Mouse (Mus musculus) adrenal gland, postnatal 10 days (tissue): Measurements from ENCODE around the gene Ajap1. TPM values are rescaled to one million over a fixed set of nuclear protein-coding genes. Genes with fewer than 3 reads are reported as not detected.
A peak's percentile ranks its signal among the peaks of the same experiment; 100 is the strongest.

ENCODE experiments used
- DNase-seq: peaks from one replicate; pipeline ENCODE4 v3.0.0; 2021; ENCODE audit warnings: mixed read lengths
- total RNA-seq, 2 experiments: library from RNA; stranded (reverse); gene quantifications; 2 replicates each; pipeline ENCODE4 v1.2.3; 2021

The Ajap1 gene
- total RNA-seq, 2 experiments from 2014 or later = 4.9 to 8.5 TPM

DNA sequence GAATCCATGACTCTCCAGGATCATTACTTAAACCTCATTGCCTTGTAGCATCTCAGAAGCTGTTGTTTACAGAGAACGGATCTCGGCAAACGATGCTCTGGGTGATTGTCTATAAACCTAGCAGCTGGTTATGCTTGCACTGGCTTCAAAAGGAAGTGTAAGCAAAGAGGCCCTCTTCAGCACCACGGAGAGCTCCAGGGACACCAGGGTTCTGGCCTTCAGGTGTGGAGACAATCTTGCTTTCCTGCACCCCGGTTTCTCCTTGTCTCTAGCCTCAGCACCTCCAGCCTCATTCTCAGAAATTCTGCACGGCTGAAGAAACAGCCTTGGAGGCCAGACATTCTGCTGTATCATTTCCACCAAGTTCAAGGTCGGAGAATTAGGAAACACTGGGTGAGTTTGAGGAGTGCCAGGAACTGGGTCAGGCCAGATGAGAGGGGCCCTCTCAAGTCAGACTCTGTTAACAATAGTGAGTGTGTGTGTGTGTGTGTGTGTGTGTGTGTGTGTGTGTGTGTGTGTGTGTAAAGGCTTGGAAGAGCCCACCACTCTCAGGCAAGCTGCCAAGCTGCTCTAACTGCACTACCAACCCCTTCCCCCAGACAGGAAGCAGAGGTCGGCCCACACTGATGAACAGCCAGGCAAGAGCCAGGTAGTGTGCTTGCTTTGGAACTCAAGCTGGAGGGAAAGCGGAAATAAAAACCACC, 124.9 kb downstream of the Ajap1 start:
- DNase-seq = peak; percentile 66

DNA sequence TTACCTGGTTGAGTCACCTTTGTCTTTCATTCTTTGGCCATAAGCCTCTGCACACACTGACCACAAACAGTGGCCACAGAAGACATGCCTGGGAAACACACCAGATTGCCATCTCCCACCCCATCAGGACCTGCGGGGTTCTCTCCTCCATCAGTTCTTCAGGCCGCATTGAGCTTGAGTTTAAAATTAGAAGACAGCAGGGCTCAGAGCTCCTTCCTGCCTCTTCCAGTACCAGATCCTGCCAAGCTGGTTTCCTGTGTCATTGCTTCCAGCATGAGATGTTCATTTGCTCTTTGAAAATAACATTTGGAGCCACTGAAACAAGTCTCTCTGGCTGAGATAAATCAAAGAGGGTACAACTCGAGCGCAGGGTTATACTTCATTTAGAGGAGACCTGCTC, 126.4 kb downstream of the Ajap1 start:
- no peak for DNase-seq

DNA sequence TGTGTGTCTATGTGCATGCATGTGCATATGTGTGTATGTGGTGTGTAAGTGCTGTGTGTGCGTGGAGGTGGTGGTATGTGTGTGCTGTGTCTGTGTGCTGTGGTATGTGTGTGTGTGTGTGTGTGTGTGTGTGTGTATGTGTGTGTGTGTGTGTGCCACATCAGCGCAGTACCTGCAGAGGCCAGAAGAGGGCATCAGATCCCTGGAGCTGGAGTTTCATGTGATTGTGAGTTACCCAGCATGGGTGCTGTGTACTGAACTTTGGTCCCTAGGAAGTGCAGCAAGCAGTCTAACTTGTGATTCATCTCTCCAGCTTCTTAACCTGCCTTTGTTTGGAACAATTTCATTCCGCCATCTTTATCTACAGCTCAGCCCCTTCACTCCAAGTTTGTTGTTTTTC, 137.6 kb downstream of the Ajap1 start:
- DNase-seq = no peak

DNA sequence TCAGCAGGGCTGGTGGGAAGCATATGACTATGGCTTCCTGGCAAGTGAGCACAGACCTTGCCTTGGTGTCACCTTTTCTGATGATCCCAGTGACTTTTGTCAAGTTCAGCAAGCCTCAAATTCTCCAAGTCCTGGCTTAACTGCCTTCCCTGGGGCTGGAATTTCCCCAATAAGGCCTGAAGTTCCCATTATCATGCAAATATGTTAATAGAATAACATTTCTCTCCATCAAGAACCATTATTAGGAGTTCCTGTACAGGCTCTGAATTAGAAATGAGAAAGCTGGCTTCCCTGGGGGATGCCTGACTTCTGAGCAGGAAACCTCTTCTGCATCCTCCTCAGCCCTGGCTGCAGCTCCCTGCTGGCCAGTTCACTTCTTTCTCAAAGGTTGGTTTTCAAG, 141.7 kb downstream of the Ajap1 start:
- no peak for DNase-seq

DNA sequence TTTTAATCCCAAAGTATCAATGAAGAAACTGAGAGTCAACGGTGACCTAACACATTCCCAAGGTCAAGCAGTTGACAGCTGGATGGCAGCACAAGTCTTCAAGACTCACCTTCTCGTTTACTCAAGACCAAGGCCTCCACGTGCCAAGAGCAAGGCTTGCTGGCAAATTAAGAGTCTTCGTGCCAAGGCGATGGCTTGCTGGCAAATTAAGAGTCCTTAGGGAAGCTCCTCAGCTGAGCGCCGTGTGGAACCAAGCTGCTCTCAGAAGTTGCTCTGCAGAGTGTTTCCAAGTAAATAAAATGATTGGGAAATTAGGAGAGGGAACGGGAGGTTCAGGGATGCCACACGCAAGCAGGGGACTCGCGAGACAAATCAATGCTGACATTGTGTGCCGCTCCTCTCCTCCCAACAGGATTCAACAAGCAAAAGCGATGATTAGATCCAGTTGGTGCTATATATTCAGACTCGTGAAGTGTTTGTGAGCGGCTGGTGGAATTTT, 147.3 kb downstream of the Ajap1 start:
- no peak for DNase-seq

DNA sequence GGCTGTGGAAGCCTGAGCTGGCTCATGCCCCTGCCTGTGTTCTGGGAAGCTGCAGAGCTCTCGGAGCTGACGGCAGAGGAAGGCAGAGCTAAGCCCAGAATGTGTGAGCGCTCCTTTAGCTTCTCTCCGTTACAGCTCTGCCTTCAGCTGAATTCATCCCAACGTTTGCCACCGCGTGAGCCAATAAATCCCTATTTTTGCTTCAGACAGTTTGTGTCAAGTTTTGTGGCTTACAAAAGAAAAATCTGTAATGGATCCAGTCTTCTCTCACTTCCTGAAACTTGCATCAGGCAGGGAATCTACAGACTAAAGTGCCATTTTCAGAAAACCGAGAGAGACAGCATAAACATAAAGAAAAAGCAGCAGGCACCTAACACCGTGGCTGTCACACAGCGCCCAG, 154.8 kb downstream of the Ajap1 start:
- DNase-seq = no peak
